Mouse (Mus musculus): ENCODE results near the gene Noxa1. TPM values are rescaled to one million over a fixed set of nuclear protein-coding genes. Genes with fewer than 3 reads are reported as not detected.

Gene Noxa1
- under 1 TPM; 0.35 to 0.71 TPM for total RNA-seq (2023)

DNA sequence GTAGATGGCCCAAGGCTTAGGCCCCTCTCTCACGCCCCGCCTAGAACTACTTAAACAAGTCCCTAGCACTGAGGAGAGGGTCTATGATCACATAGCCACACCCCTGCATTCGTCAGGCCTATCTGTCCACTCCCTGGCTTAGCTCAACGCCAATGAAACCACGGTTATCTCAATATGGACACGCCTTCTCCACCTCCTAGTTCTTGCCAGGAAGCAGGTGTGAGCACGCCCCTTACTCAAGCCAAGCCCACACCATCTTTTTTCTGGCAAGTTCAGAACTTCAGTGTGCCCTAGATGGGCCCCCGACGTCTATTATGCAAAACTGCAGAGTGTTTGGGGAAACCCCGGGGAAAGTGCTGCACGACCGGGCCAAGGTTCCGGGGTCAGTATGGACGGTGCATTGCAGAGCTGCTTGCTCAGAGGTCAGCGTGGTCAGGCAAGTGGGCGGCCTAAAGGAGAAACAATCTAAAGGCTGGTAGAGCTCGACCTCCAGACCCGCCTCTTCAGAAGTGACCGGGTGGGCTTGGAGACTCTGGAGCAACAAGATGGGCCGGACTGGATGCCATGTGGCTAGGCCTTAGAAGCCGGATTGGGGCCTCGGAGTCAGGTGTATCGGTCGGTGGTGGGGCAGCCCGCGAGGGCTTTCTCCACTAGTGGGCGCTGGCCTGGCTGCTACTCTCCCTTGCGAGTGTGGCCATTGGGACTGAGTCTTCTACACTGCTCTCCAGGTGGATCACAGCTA, at the start of gene Noxa1:
Gene Noxa1, minus strand, starts transcription at position 41 of the 742 bp plus-strand sequence.

DNA sequence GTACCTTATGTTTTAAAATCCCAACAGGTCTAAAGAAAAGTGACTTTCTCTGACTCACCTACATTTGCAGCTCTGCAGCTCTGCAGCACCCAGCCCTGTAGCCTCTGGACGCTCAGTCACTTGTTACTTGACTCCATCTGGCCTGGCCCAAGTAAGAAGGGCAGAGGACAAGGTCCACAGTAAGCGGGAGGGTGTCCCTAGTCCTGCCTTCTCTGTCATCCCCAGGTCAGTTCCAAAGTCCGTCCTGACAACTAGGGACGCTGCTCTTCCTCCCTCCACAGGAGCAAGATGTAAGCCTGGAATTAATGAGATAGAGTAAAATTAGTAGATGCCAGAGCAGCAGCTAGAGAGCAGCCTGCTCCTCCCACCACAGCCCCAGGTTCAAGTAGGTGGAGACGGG, 14.9 kb downstream of the Noxa1 start, which contains the start of gene Entpd8:
Gene Entpd8, plus strand, starts transcription at position 229 of the 400 bp plus-strand sequence.

DNA sequence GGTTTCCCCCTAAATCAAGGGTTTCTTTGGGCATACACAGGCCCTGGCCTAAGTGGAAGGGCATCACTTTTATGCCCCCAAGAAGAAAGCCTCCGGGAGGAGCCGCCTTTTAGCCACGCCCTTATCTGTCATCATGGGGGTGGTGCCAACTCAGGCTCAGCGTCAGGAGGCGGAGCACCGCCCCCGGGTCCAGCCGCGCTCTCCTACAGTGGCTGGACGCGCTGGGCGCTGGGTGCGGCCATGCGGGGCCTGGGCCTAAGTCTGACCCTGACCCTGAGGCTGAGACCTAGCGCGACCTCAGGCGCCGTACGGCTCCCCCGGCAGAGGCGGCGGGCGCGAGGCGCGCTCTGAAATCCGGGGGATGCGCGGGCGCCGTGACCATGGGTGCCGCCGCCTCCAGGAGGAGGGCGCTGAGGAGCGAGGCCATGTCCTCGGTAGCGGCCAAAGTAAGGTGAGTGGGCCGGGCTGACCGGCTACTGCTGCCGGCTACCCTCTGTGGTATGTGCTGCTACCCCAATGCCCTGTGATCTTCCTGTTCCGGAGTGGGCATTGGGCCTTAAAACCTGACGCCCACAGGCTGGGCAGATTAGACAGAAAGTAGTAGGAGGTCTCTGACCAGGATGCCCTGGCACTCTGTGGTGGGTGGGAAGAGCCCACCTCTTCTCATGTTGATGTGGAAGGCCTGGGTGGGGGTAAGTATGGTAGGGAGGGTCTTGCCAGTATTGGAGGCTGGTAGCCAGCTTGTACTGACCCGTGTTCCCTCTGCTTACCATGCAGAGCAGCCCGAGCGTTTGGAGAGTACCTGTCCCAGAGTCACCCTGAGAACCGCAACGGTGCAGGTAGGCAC, 40.5 kb downstream of the Noxa1 start, which contains the start of gene Nsmf:
Gene Nsmf, plus strand, starts transcription at position 135 of the 847 bp plus-strand sequence.

Other genes with a start within 250 kb of the Noxa1 start
- 100 to 1,000 TPM; 132 to 145 TPM for gene Ehmt1, start 175.5 kb downstream of the Noxa1 start, total RNA-seq (2023)
- 100 to 1,000 TPM; 136 to 155 TPM for gene Arrdc1, start 159.9 kb downstream of the Noxa1 start, total RNA-seq (2023)
- 10 to 100 TPM; 20.5 to 26.3 TPM for gene Zmynd19, start 145.4 kb downstream of the Noxa1 start, total RNA-seq (2023)
- gene Dph7, start 132.7 kb downstream of the Noxa1 start, total RNA-seq (2023): 10 to 100 TPM; 17.4 to 20.0 TPM
- gene Mrpl41, start 120.1 kb downstream of the Noxa1 start, total RNA-seq (2023): 10 to 100 TPM; 25.7 to 26.7 TPM
- gene Pnpla7, start 119.1 kb downstream of the Noxa1 start, total RNA-seq (2023): 100 to 1,000 TPM; 165 to 168 TPM
- 10 to 100 TPM; 26.3 to 27.9 TPM for gene Nsmf, start 40.8 kb downstream of the Noxa1 start, total RNA-seq (2023)
- not detected for gene Entpd8, start 14.8 kb downstream of the Noxa1 start, total RNA-seq (2023)
- gene Nrarp, start 85.6 kb upstream of the Noxa1 start, total RNA-seq (2023): 1 to 10 TPM; 2.8 to 5.0 TPM
- 10 to 100 TPM; 35.7 to 39.1 TPM for gene Tor4a, start 101.7 kb upstream of the Noxa1 start, total RNA-seq (2023)
- 10 to 100 TPM; 74.8 to 89.9 TPM for gene Nelfb, start 116.3 kb upstream of the Noxa1 start, total RNA-seq (2023)
- gene Stpg3, start 119.5 kb upstream of the Noxa1 start, total RNA-seq (2023): under 1 TPM in 1 of 2 experiments, not detected in 1; 0.50 TPM
- not detected for gene Fam166a, start 123.6 kb upstream of the Noxa1 start, total RNA-seq (2023)
- gene Tubb4b, start 129.6 kb upstream of the Noxa1 start, total RNA-seq (2023): 100 to 1,000 TPM; 122 to 138 TPM
- not detected for gene Slc34a3, start 139.2 kb upstream of the Noxa1 start, total RNA-seq (2023)
- gene Rnf224, start 141.6 kb upstream of the Noxa1 start, total RNA-seq (2023): not detected
- 1 to 10 TPM in 1 of 2 experiments, under 1 TPM in 1; 0.82 to 1.4 TPM for gene Rnf208, start 147.1 kb upstream of the Noxa1 start, total RNA-seq (2023)
- gene Cysrt1, start 147.3 kb upstream of the Noxa1 start, total RNA-seq (2023): not detected
- gene AL732309.1, start 151.7 kb upstream of the Noxa1 start, total RNA-seq (2023): 10 to 100 TPM in 1 of 2 experiments, 1 to 10 TPM in 1; 9.0 to 11.1 TPM
- gene Tmem203, start 160.3 kb upstream of the Noxa1 start, total RNA-seq (2023): 10 to 100 TPM; 16.7 to 17.9 TPM
- 10 to 100 TPM; 15.9 to 22.1 TPM for gene Tprn, start 167.5 kb upstream of the Noxa1 start, total RNA-seq (2023)
- gene Ssna1, start 177.3 kb upstream of the Noxa1 start, total RNA-seq (2023): 10 to 100 TPM; 43.8 to 45.5 TPM
- 100 to 1,000 TPM; 108 to 110 TPM for gene Anapc2, start 177.3 kb upstream of the Noxa1 start, total RNA-seq (2023)
- gene Tmem210, start 193.0 kb upstream of the Noxa1 start, total RNA-seq (2023): not detected
- not detected for gene Lrrc26, start 194.8 kb upstream of the Noxa1 start, total RNA-seq (2023)
- not detected for gene Grin1, start 224.0 kb upstream of the Noxa1 start, total RNA-seq (2023)
- 10 to 100 TPM; 46.4 to 46.6 TPM for gene Man1b1, start 237.2 kb upstream of the Noxa1 start, total RNA-seq (2023)

Measured in T-cell, adult 66 days (primary cell).